ENCODE assay signal across 24 mouse cellular contexts in genomic region chr6:13920809-13921760, GRCm38 (mm10). TPM values are rescaled to one million over a fixed set of nuclear protein-coding genes. Genes with fewer than 3 reads are reported as not detected.
A peak's percentile ranks its signal among the peaks of the same experiment; 100 is the strongest.
DNase-seq lines count a peak whose midpoint lies in the region; ATAC-seq lines count a peak whose summit lies in the region.
"Had no signal": no experiment of that assay in that cellular context is flagged by ENCODE, and none has a peak within 500 bp of the region (broad histone marks: within the 10 kb centered on the region; RNA-seq: fewer than 3 reads in every experiment).

No protein-coding gene starts in this region.

- WGBS in hindbrain, embryonic 13.5 days: 60% methylated on average over 9 of the region's 9 CpGs
- WGBS in hindbrain, embryonic 10.5 days: 86% methylated on average over 9 of the region's 9 CpGs
- WGBS in neural tube, embryonic 13.5 days: 59% methylated on average over 9 of the region's 9 CpGs
- WGBS in midbrain, embryonic 15.5 days: 60% methylated on average over 9 of the region's 9 CpGs

- no peak overlapping the region for H3K4me2 ChIP-seq in hindbrain, embryonic 13.5 days
- H3K4me2 ChIP-seq in neural tube, embryonic 13.5 days: no peak overlapping the region
- no peak overlapping the region for H3K4me2 ChIP-seq in midbrain, embryonic 15.5 days
- H3K4me2 ChIP-seq: embryonic facial prominence, embryonic 12.5 days; heart, embryonic 15.5 days; limb, embryonic 15.5 days; lung, embryonic 14.5 days had no signal

- DNase-seq in hindbrain, embryonic 10.5 days (ENCODE audit: low spot score): no peak
- DNase-seq in neural tube, embryonic 10.5 days (ENCODE audit: extremely low spot score, low spot score): no peak
- DNase-seq in embryo, embryonic 10.5 days (ENCODE audit: low spot score): no peak
- no peak for DNase-seq in kidney, postnatal 4 days
- DNase-seq: adrenal gland, postnatal 14 days; cerebellum, adult 11 months; cerebellum, postnatal 10 days; gastrocnemius, adult 2 months; heart, postnatal 36 days; kidney, adult 2 months; kidney, postnatal 10 days; left cerebral cortex, postnatal 4 days; lung, embryonic 14.5 days; lung, postnatal 36 days; right cerebral cortex, postnatal 14 days had no signal

- H3K9me3 ChIP-seq in hindbrain, embryonic 13.5 days: no peaks in the 10 kb centered on the region
- H3K9me3 ChIP-seq in hindbrain, embryonic 10.5 days: no peaks in the 10 kb centered on the region
- H3K9me3 ChIP-seq in neural tube, embryonic 13.5 days: no peaks in the 10 kb centered on the region
- no peaks in the 10 kb centered on the region for H3K9me3 ChIP-seq in midbrain, embryonic 15.5 days
- H3K9me3 ChIP-seq: embryonic facial prominence, embryonic 12.5 days; heart, embryonic 15.5 days; limb, embryonic 15.5 days; megakaryocyte, embryonic 14.5 days had no signal

- no peaks in the 10 kb centered on the region for H3K36me3 ChIP-seq in hindbrain, embryonic 13.5 days
- no peaks in the 10 kb centered on the region for H3K36me3 ChIP-seq in hindbrain, embryonic 10.5 days
- no peaks in the 10 kb centered on the region for H3K36me3 ChIP-seq in neural tube, embryonic 13.5 days
- no peaks in the 10 kb centered on the region for H3K36me3 ChIP-seq in midbrain, embryonic 15.5 days (replicated peaks)
- H3K36me3 ChIP-seq: embryonic facial prominence, embryonic 12.5 days; heart, embryonic 15.5 days; limb, embryonic 15.5 days had no signal

- no peaks in the 10 kb centered on the region for H3K4me1 ChIP-seq in hindbrain, embryonic 13.5 days (replicated peaks)
- no peaks in the 10 kb centered on the region for H3K4me1 ChIP-seq in hindbrain, embryonic 10.5 days (replicated peaks)
- peaks cover 6% of the 10 kb centered on the region; the same call in 1 of the 2 replicates for H3K4me1 ChIP-seq in neural tube, embryonic 13.5 days (replicated peaks)
- H3K4me1 ChIP-seq in midbrain, embryonic 15.5 days: no peaks in the 10 kb centered on the region
- H3K4me1 ChIP-seq: embryonic facial prominence, embryonic 12.5 days; heart, embryonic 15.5 days; limb, embryonic 15.5 days; megakaryocyte, embryonic 14.5 days had no signal

- peak overlapping the region; percentile 44 for H3K27ac ChIP-seq in hindbrain, embryonic 13.5 days
- no peak overlapping the region for H3K27ac ChIP-seq in hindbrain, embryonic 10.5 days
- peak overlapping the region; percentile 54; the same call in 1 of the 2 replicates for H3K27ac ChIP-seq in neural tube, embryonic 13.5 days (replicated peaks)
- peak overlapping the region; percentile 45; the same call in 1 of the 2 replicates for H3K27ac ChIP-seq in midbrain, embryonic 15.5 days
- H3K27ac ChIP-seq: embryonic facial prominence, embryonic 12.5 days; gastrocnemius, adult 2 months; heart, embryonic 15.5 days; limb, embryonic 15.5 days; liver, embryonic 14.5 days had no signal

- no peak overlapping the region for H3K4me3 ChIP-seq in hindbrain, embryonic 13.5 days
- H3K4me3 ChIP-seq in hindbrain, embryonic 10.5 days: no peak overlapping the region
- H3K4me3 ChIP-seq in neural tube, embryonic 13.5 days: no peak overlapping the region
- H3K4me3 ChIP-seq in midbrain, embryonic 15.5 days: no peak overlapping the region
- H3K4me3 ChIP-seq: embryonic facial prominence, embryonic 12.5 days; gastrocnemius, adult 2 months; heart, embryonic 15.5 days; limb, embryonic 15.5 days; megakaryocyte, embryonic 14.5 days had no signal

- no peak overlapping the region for H3K9ac ChIP-seq in hindbrain, embryonic 13.5 days
- H3K9ac ChIP-seq in neural tube, embryonic 13.5 days: no peak overlapping the region
- no peak overlapping the region for H3K9ac ChIP-seq in midbrain, embryonic 15.5 days
- H3K9ac ChIP-seq: embryonic facial prominence, embryonic 12.5 days; heart, embryonic 15.5 days; limb, embryonic 15.5 days; liver, embryonic 14.5 days; lung, embryonic 14.5 days had no signal

- H3K27me3 ChIP-seq in hindbrain, embryonic 13.5 days: no peaks in the 10 kb centered on the region
- H3K27me3 ChIP-seq in hindbrain, embryonic 10.5 days (ENCODE audit: insufficient read depth, poor library complexity, severe bottlenecking): no peaks in the 10 kb centered on the region
- H3K27me3 ChIP-seq in neural tube, embryonic 13.5 days: no peaks in the 10 kb centered on the region
- H3K27me3 ChIP-seq in midbrain, embryonic 15.5 days (replicated peaks): no peaks in the 10 kb centered on the region
- H3K27me3 ChIP-seq: embryonic facial prominence, embryonic 12.5 days; heart, embryonic 15.5 days; limb, embryonic 15.5 days; megakaryocyte, embryonic 14.5 days had no signal

- ATAC-seq in hindbrain, embryonic 13.5 days (ENCODE audit: low FRiP score): peak; percentile 82
- peak; percentile 43; the same call in 1 of the 2 replicates for ATAC-seq in neural tube, embryonic 13.5 days (ENCODE audit: low read depth)
- peak; percentile 80 for ATAC-seq in midbrain, embryonic 15.5 days (replicated peaks)
- ATAC-seq: CD4-positive, CD25-positive, alpha-beta regulatory T cell, adult 4 months had no signal

RNA-seq across cellular contexts. Expression of gene 2610001J05Rik, which starts 49.8 kb away (rescaled TPM):
- polyA plus RNA-seq in hindbrain, embryonic 13.5 days (2015; fragmentation: Nextera tagmentation; extraction: Ambion mirVana): 85.0 and 86.3 TPM in 2 replicates
- 99.8 and 101 TPM in 2 replicates for polyA plus RNA-seq in hindbrain, embryonic 10.5 days (2016; fragmentation: Nextera tagmentation; extraction: Ambion mirVana)
- 89.4 and 93.9 TPM in 2 replicates for polyA plus RNA-seq in neural tube, embryonic 13.5 days (2015; fragmentation: Nextera tagmentation; extraction: Ambion mirVana)
- polyA plus RNA-seq in midbrain, embryonic 15.5 days (2015; fragmentation: Nextera tagmentation; extraction: Ambion mirVana): 82.9 and 92.0 TPM in 2 replicates
